Mouse (Mus musculus): Measurements from ENCODE around the gene L2hgdh. TPM values are rescaled to one million over a fixed set of nuclear protein-coding genes. Genes with fewer than 3 reads are reported as not detected.
A peak's percentile ranks its signal among the peaks of the same experiment; 100 is the strongest.
"Not testable (repeated sequence)": the region's sequence is repeated elsewhere in the genome, so short reads cannot be mapped to it uniquely, and the experiment has no call there.

L2hgdh gene
- total RNA-seq, 2 experiments from 2014 or later: 13.3 to 14.3 TPM

DNA sequence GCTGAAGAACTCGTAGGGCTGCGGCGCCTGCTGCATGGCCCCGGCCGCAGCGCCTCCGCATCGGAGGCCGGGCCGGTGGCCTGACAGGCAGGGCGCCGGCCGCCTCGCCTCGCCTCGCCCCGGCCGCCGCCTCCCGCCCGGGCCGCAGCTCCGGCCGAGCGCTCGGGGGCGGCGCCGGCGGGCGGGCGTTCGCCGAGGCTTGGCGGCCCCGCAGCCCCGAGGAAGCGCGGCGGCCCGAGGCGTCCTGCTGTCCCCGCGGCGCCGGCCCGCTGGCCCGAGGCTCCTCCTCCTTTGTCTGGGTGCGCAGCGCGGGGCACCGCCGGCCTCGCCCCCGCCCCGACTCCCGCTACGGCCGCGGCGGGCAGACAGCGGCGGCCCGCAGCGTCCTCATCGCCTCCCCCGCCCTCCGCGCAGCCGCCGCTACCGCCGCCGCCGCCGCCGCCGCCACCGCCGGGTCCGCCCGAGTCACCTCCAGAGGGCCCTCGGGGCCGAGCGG is 43.1 kb downstream of the L2hgdh start, which contains the start of gene Sos2:
TSS of gene Sos2 (minus strand) at position 287 of the 496 bp plus-strand sequence.
- DNase-seq (ENCODE audit: low spot score in 2 of 2): peak; percentile 9 to 45
- intact Hi-C loops (cut with DNase I): loop anchor here (5.0 kb wide), 1 partner anchor 309 kb away; the partner anchor contains the start of genes Arf6 and Gm9887

DNA sequence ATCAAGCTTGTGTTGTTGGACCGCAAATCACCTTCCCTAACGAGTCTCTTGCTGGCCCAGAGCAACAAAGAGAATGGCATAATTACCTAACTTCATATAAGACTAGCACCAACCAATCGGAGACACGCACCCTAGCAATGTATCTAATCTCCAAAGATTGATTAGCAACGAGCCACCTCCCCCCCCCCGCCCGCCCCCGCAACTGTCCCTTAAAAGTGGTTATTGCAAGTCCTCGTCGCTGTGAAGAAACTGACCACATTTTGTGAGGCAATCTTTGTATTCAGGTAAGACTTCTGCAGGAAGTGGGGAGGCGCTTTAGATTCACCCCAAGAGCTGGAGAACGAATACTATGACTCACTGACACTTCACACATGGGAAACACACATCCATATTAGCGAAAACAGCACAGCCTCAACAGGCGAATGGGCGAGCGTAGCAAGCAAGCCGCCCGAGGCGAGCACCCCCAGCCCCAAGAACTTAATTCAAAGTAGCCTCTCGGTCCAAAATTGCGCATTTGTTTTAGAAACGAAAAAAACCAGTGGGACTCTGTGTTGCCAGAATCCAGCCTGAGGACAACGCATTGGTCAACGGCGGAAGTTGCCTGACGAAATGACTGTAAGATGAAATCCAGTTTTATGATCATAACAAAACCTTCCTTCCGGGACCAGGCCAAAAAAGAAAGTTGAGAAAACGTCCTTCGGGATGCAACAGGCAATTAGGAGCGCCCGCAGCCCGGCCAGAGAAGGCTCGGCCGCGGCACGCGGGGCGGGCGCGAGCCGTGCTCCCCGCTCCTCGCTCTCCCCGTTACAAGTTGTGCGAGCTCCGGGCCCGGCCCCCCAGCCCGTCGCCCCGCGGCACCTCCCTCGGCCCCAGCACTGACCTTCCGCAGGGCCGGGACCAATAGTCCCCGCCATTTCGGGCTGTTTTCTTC is 43.8 kb downstream of the L2hgdh start:
- intact Hi-C loops (cut with DNase I): loop anchor here (5.0 kb wide), 1 partner anchor 309 kb away; the partner anchor contains the start of genes Arf6 and Gm9887
- peak; percentile 15 to 28 for DNase-seq (ENCODE audit: low spot score in 2 of 2)

DNA sequence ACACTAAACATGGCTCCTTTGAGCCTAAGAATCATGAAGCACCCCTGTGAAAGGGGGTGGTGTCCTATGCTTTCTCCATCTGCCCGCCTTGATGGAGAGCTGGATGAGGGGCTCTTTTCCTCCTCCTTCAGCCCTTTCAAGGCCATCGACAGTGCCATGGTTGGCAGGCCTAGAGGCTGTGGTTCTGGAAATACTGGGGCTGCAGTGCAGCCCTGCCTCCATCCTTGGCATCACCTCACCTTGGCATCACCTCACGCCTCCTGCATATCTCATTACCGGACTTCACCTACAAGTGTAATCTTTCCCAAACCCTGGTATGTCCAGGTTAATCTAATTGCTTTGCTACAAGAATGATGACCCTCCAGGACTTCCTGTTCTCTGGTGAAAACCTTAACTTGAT is 48.5 kb downstream of the L2hgdh start:
- no peak for DNase-seq (ENCODE audit: low spot score in 2 of 2)
- intact Hi-C loops (cut with DNase I): no loop called here

DNA sequence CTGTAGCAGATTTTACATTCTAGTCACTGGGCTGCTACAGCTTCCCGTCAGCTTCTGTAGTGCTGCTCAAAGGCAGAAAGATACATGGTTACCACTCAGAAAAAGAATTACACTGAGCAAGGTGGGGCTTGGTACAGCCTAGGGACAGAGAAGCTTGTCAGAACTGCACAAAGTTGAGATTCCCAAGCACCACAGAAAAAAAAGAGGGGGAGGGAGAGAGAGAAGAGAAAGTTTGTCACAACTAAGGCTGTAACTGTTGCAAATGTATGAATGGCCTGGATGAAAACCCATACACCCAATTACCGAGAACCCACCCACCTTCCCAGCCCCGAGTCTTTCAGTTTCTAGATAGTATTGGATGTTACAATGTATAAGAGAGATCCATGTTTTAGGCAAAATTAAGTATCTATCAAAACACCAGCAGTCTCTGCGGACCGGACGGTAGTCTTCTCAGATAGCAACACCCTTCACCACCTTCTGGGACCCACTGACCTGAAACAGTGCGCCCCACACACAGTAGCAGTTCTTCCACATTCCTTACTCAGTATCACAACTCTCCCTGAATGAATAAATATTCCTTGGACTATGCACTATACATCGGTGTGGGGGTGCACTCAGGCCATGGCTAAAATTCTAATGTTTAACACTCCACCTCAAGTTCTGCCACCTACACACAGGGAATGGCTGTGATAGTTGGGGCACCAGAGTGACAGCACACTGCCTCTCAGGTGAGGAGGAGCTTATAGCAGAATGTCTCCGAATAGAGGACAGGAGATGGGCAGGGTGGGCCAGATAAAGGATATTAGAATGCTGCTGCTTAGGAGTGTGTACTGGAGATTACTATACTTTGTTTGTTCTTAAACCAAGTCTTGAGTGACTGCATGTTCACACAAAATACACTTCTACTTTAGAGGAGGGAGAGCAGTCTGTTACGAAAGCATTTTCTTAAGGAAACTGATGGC is 49.8 kb downstream of the L2hgdh start:
- DNase-seq (ENCODE audit: low spot score in 2 of 2): no peak
- intact Hi-C loops (cut with DNase I): no loop called here

DNA sequence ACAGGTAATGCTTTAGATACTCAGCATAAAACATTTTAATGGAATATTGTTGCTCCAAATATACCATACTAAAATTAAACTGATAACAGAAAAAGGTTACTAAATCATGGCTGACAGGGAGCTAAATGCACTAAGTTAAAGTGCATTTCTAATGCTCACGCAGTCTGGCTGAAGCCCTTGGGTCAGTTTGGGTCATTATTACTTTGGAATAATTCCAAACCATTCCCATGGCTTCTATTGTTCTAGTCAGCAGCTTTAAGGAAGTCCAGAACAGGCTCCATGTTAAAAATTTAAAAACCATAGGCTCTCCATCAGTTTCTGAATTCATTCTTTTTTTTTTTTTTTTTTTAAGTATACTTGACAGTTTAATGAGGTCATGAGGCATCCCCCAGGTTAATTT is 50.5 kb downstream of the L2hgdh start:
- no peak for DNase-seq (ENCODE audit: low spot score in 2 of 2)
- intact Hi-C loops (cut with DNase I): no loop called here

DNA sequence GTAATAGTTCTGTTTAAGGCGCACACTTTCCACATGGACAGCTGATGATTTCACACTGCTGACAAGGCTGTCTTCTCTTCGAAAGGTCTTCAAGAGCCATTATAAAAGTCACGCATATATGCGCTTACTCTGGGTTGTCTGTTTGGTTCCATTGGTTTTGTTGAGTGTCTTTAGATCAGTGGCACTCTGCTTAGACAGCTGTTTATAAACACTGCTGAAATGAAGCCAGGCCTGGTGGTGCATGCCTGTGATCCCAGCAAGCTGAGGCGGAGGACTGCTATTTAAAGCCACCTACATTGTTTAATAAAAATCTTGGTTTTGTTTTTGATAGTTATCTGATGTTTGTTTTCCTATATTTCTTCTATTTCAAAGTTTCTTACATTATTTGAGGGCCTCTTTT is 58.0 kb downstream of the L2hgdh start:
- intact Hi-C loops (cut with DNase I): no loop called here

DNA sequence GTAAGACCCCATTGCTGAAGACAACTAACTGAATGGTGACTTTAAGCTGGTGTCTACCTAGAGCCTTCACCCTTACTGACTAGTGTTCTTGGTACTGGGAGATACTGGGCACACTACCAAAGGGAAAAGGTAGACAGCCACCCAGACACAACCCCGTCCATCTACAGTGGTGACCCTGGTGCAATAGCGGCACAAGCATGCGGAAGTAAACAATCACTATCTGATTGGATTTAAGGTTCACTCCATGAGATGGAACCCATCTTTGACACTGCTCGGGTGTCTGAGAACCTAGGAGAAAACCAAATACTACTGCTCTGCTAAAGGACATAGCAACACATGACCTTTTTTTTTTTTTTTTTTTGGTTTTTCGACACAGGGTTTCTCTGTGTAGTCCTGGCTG is 63.0 kb downstream of the L2hgdh start:
- intact Hi-C loops (cut with DNase I): no loop called here
- DNase-seq (ENCODE audit: low spot score in 2 of 2): no peak

More for the DNA sequence above, 58.0 kb downstream of the L2hgdh start:
- no peak for DNase-seq (ENCODE audit: low spot score in 2 of 2)

DNA sequence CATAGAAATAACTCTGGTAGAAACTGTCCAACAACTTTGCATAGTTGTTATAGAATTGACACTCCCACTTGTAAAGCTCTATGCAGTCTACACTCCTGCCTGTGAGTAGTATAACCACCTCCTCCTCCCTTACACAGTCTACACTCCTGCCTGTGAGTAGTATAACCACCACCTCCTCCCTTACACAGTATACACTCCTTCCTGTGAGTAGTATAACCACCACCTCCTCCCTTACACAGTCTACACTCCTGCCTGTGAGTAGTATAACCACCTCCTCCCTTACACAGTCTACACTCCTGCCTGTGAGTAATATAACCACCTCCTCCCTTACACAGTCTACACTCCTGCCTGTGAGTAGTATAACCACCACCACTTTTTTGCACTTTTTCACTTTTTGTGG is 70.7 kb downstream of the L2hgdh start:
- DNase-seq (ENCODE audit: low spot score in 2 of 2); intact Hi-C loops (cut with DNase I): not testable (repeated sequence)

DNA sequence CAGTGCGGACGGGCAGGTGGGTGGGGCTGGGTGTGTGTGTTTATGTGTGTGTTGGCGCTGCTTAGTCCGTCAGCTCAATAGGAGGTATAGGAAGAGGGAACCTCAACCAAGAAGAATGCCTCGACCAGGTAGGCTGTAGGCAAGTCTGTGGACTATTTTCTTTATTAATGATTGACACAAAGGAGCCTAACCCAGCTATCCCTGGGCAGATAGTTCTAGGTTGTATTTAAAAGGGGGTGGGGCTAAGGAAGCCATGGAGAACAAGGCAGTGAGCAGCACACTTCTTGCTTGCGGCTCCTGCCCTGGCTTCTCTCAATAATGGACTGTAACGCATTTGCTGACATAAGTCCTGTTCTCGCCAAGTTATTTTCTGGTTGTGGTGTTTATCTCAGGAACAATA is 75.2 kb downstream of the L2hgdh start:
- DNase-seq (ENCODE audit: low spot score in 2 of 2): no peak
- intact Hi-C loops (cut with DNase I): no loop called here

DNA sequence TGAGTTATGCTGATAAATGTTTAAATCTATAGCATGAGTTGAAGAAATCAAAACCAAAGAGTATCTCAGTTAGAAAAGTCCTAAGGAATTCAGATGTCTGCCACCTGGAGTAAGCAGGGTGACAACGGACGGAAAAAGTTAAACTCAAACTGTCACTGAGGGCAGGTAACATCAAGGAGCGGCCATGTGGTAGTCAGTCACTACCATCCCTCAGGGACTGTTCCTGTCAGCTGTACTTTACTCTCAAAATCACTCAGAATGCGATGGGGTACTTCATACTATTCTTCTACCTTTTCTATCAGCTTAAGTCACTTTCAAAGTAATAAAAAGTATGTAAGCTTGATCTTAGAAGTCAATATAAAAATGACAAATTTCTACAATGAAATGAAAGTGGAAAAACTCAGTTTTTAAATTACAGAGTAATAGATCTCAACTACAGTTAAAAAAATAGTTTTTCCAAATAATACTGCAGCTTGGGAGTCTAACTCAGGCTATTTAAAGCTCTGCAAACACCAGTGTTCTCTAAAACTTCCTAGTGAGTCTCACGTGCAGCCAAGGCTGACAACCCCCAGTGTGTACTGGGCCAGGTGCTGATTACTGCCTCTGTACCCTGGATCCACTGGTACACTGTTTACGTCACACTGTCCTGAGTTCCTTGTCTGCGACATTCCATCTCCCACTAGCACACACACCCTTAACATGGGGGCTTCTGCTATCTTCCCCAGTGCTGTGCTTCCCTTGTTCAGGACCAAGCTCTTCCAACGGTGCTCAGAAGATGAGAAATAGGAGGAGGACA is 78.7 kb downstream of the L2hgdh start:
- DNase-seq (ENCODE audit: low spot score in 2 of 2): peak in 1 of 2 experiments; percentile 8
- intact Hi-C loops (cut with DNase I): no loop called here

DNA sequence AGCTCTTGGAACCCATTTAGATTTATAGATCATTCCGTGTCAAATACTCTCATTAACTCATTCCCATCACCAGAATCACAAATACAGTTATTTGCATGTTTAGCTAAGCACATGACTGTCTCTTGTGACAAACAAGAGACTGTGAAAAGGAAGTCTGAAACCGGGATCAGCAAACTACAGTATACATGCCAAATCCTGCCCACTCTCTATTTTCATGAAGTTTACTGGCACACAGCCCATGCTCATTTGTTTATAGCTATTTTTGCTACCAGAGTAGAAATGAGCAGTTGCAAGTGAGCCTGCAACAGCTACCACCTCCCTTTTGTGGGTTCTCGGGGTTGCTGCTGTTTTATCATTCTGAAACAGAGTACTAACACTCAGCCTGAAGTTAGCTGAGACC is 79.8 kb downstream of the L2hgdh start:
- intact Hi-C loops (cut with DNase I): no loop called here
- peak; percentile 75 to 76 for DNase-seq (ENCODE audit: low spot score in 2 of 2)

DNA sequence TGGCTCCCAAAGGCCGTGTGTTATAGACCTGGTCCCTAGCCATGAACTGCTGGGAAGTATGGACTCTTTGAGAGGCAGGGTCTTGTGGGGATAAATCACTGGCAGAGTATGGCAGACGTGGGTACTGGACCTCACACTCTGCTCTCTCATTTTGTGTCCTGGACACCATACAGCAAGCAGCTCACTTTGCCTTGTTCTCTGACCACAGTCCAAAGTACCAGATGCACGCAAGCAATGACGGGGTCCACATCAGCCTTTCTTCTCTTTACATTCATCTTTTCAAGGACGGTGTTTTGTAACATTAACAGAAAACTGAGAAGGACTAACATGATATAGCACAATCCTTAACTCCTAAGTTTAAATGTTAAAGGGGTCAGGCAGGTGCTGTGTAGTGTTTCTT is 81.8 kb downstream of the L2hgdh start:
- intact Hi-C loops (cut with DNase I): no loop called here
- no peak for DNase-seq (ENCODE audit: low spot score in 2 of 2)

Small RNAs within 50 kb of the gene (microRNA-seq; reads per million reads assigned to microRNA genes)
- gene Mir681: 0 reads per million in 2 experiments

Other genes with a start within 250 kb of the L2hgdh start
- gene Vcpkmt, start 141.8 kb downstream of the L2hgdh start, total RNA-seq (2021): 10 to 100 TPM; 23.1 to 26.1 TPM
- 10 to 100 TPM; 31.5 to 34.3 TPM for gene Sos2, start 43.0 kb downstream of the L2hgdh start, total RNA-seq (2021)
- gene Atp5s, start 77 bp upstream of the L2hgdh start, total RNA-seq (2021): 10 to 100 TPM; 25.4 to 34.8 TPM
- gene Cdkl1, start 66.4 kb upstream of the L2hgdh start, total RNA-seq (2021): 10 to 100 TPM; 33.7 to 39.1 TPM
- gene Atl1, start 167.7 kb upstream of the L2hgdh start, total RNA-seq (2021): 100 to 1,000 TPM; 251 to 254 TPM
- gene Map4k5, start 168.3 kb upstream of the L2hgdh start, total RNA-seq (2021): 10 to 100 TPM; 40.4 to 43.6 TPM